Mouse (Mus musculus): Measurements from ENCODE around the gene Ptbp3. TPM values are rescaled to one million over a fixed set of nuclear protein-coding genes. Genes with fewer than 3 reads are reported as not detected.

The Ptbp3 gene
- polyA plus RNA-seq, 1 experiment from 2014 or later = 26.9 TPM

GRCm38 (mm10) chr4:59437990-59438854, 110.9 kb downstream of the Ptbp3 start, which contains the start of gene Susd1:
Gene Susd1 (minus strand): TSS chr4:59438633.
- Histone ChIP-seq H3K27me3 (ENCODE audit: poor library complexity, severe bottlenecking) (peaks cover 50% of the 10 kb centered on the region), H3K4me1 (peaks cover 19% of the 10 kb centered on the region), H3K27ac (peak within 1 kb of the TSS; percentile 86), H3K4me3 (peak within 1 kb of the TSS; percentile 75), H3K9me3 (no peaks in the 10 kb centered on the region), H3K36me3 (replicated peaks) (no peaks in the 10 kb centered on the region)
- WGBS = under 1% methylated on average over 75 of the region's 75 CpGs
- DNase-seq (ENCODE audit: extremely low spot score, low spot score) = peak; percentile 44

- WGBS = 90% methylated on average over 4 of the region's 4 CpGs
- peaks cover 19% of the 10 kb centered on the region for H3K4me1 ChIP-seq
- DNase-seq (ENCODE audit: extremely low spot score, low spot score) = no peak
These were observed 113.2 kb downstream of the Ptbp3 start for GRCm38 (mm10) chr4:59435951-59436350.

GRCm38 (mm10) chr4:59434039-59434438, 115.1 kb downstream of the Ptbp3 start:
- Histone ChIP-seq H3K4me1 (peaks cover 19% of the 10 kb centered on the region), H3K27me3 (ENCODE audit: poor library complexity, severe bottlenecking) (peaks cover 32% of the 10 kb centered on the region), H3K4me3 (no peak overlapping the region), H3K36me3 (replicated peaks) (no peaks in the 10 kb centered on the region), H3K9me3 (no peaks in the 10 kb centered on the region), H3K27ac (no peak overlapping the region)
- WGBS = 73% methylated on average over 3 of the region's 3 CpGs
- DNase-seq (ENCODE audit: extremely low spot score, low spot score) = no peak

More at GRCm38 (mm10) chr4:59435951-59436350, 113.2 kb downstream of the Ptbp3 start:
- Histone ChIP-seq H3K4me3 (no peak overlapping the region), H3K36me3 (replicated peaks) (no peaks in the 10 kb centered on the region), H3K9me3 (no peaks in the 10 kb centered on the region), H3K27ac (no peak overlapping the region), H3K27me3 (ENCODE audit: poor library complexity, severe bottlenecking) (peaks cover 50% of the 10 kb centered on the region)

GRCm38 (mm10) chr4:59429128-59429527, 120.0 kb downstream of the Ptbp3 start:
- no peak overlapping the region for H3K27ac ChIP-seq
- H3K27me3 ChIP-seq (ENCODE audit: poor library complexity, severe bottlenecking) = no peaks in the 10 kb centered on the region
- H3K4me1 ChIP-seq = no peaks in the 10 kb centered on the region
- 93% methylated on average over 6 of the region's 6 CpGs for WGBS
- no peaks in the 10 kb centered on the region for H3K36me3 ChIP-seq (replicated peaks)
- no peak for DNase-seq (ENCODE audit: extremely low spot score, low spot score)
- no peak overlapping the region for H3K4me3 ChIP-seq
- H3K9me3 ChIP-seq = no peaks in the 10 kb centered on the region

GRCm38 (mm10) chr4:59426429-59426828, 122.7 kb downstream of the Ptbp3 start:
- Histone ChIP-seq H3K9me3 (no peaks in the 10 kb centered on the region), H3K36me3 (replicated peaks) (no peaks in the 10 kb centered on the region), H3K4me3 (no peak overlapping the region), H3K27me3 (ENCODE audit: poor library complexity, severe bottlenecking) (no peaks in the 10 kb centered on the region), H3K4me1 (peaks cover 13% of the 10 kb centered on the region), H3K27ac (no peak overlapping the region)
- 88% methylated on average over 5 of the region's 5 CpGs for WGBS
- no peak for DNase-seq (ENCODE audit: extremely low spot score, low spot score)

GRCm38 (mm10) chr4:59422808-59423207, 126.4 kb downstream of the Ptbp3 start:
- no peaks in the 10 kb centered on the region for H3K27me3 ChIP-seq (ENCODE audit: poor library complexity, severe bottlenecking)
- DNase-seq (ENCODE audit: extremely low spot score, low spot score) = no peak
- H3K36me3 ChIP-seq (replicated peaks) = no peaks in the 10 kb centered on the region
- no peak overlapping the region for H3K4me3 ChIP-seq
- no peaks in the 10 kb centered on the region for H3K9me3 ChIP-seq
- H3K4me1 ChIP-seq = peaks cover 17% of the 10 kb centered on the region
- H3K27ac ChIP-seq = no peak overlapping the region; the same call in 1 of the 2 replicates

- DNase-seq (ENCODE audit: extremely low spot score, low spot score) = no peak
- H3K4me1 ChIP-seq = peaks cover 17% of the 10 kb centered on the region
- no peaks in the 10 kb centered on the region for H3K27me3 ChIP-seq (ENCODE audit: poor library complexity, severe bottlenecking)
- H3K9me3 ChIP-seq = no peaks in the 10 kb centered on the region
- WGBS = 62% methylated on average over 5 of the region's 5 CpGs
- H3K36me3 ChIP-seq (replicated peaks) = no peaks in the 10 kb centered on the region
- H3K4me3 ChIP-seq = no peak overlapping the region
- no peak overlapping the region; the same call in 1 of the 2 replicates for H3K27ac ChIP-seq
These were observed 127.0 kb downstream of the Ptbp3 start for GRCm38 (mm10) chr4:59422025-59422783.

Other genes starting within 250 kb of the Ptbp3 start
- 2.3 TPM in 2 replicates for gene Susd1, start 110.7 kb downstream of the Ptbp3 start, polyA plus RNA-seq (2016; fragmentation: Nextera tagmentation; extraction: Ambion mirVana)
- 18.6 and 18.8 TPM in 2 replicates for gene Hsdl2, start 32.2 kb upstream of the Ptbp3 start, polyA plus RNA-seq (2016; fragmentation: Nextera tagmentation; extraction: Ambion mirVana)
- gene E130308A19Rik, start 76.8 kb upstream of the Ptbp3 start, polyA plus RNA-seq (2016; fragmentation: Nextera tagmentation; extraction: Ambion mirVana) = 38.5 and 39.1 TPM in 2 replicates